Mouse (Mus musculus) heart, postnatal 0 days (tissue): ENCODE measurements around the gene Mthfr. TPM values are rescaled to one million over a fixed set of nuclear protein-coding genes. Genes with fewer than 3 reads are reported as not detected.

Experiments
- ATAC-seq: fragments of 200-750 bp; cut with Nextera tagmentation; 2 replicates; pipeline ENCODE4 v1.8.0; 2017; ENCODE audit warnings: low read depth, moderate number of reproducible peaks, moderate library complexity; ENCODE audit not compliant: insufficient read depth
- DNase-seq: peaks from one replicate; pipeline ENCODE4 v3.0.0-alpha.2; 2016; ENCODE audit warnings: low spot score
- H3K27ac ChIP-seq: fragments of 300-500 bp; sonication (generic); 2 replicates; pipeline ENCODE4 v1.5.1; 2014; ENCODE audit warnings: low read depth, mild to moderate bottlenecking
- H3K27me3 ChIP-seq: fragments of 300-500 bp; sonication (generic); 2 replicates; pipeline ENCODE4 v1.6.1; 2014; ENCODE audit warnings: low read length, mixed read lengths; ENCODE audit not compliant: control insufficient read depth, insufficient read depth
- H3K36me3 ChIP-seq: fragments of 300-500 bp; sonication (generic); replicated peaks from 2 replicates; pipeline ENCODE4 v1.6.1; 2014; ENCODE audit warnings: low read length, mixed read lengths; ENCODE audit not compliant: control insufficient read depth, insufficient read depth
- H3K4me1 ChIP-seq: fragments of 300-500 bp; sonication (generic); 2 replicates; pipeline ENCODE4 v1.6.1; 2014; ENCODE audit warnings: antibody characterized with exemption; ENCODE audit not compliant: control insufficient read depth, insufficient read depth
- H3K4me2 ChIP-seq: fragments of 300-500 bp; sonication (generic); 2 replicates; pipeline ENCODE4 v1.6.1; 2014; ENCODE audit warnings: low read depth, mild to moderate bottlenecking, low read length, moderate library complexity
- H3K4me3 ChIP-seq: fragments of 300-500 bp; sonication (generic); 2 replicates; pipeline ENCODE4 v1.5.1; 2014; ENCODE audit warnings: low read depth, low read length
- H3K9ac ChIP-seq: fragments of 300-500 bp; sonication (generic); replicated peaks from 2 replicates; pipeline ENCODE4 v1.6.1; 2014; ENCODE audit warnings: low read depth, low read length, mixed read lengths
- H3K9me3 ChIP-seq: fragments of 300-500 bp; sonication (generic); replicated peaks from 2 replicates; pipeline ENCODE4 v1.6.1; 2016; ENCODE audit warnings: low read length; ENCODE audit not compliant: control insufficient read depth
- CTCF ChIP-seq: IDR thresholded peaks from 2 replicates; pipeline ENCODE4 v1.5.1; 2016; ENCODE audit warnings: antibody characterized with exemption, control low read depth, low read depth
- EP300 ChIP-seq: IDR thresholded peaks from 2 replicates; pipeline ENCODE4 v1.6.1; 2016; ENCODE audit warnings: antibody characterized with exemption, low read depth
- WGBS: fragments of 180-500 bp; shearing (Covaris S2); extraction: QIAGEN DNeasy Blood & Tissue Kit; methylation state at CpG from one replicate; pipeline ENCODE4 v1.1.7; 2014; 5-methylcytosine and 5-hydroxymethylcytosine counted together
- polyA plus RNA-seq: library from polyadenylated mRNA; unstranded; fragments of >200 nt; fragmentation: Nextera tagmentation; extraction: Ambion mirVana; gene quantifications from 2 replicates; pipeline ENCODE4 v1.2.1, GENCODE M21; 2015
- total RNA-seq: library from RNA; depleted of rRNA; stranded (reverse); fragments of >200 nt; gene quantifications from 2 replicates; pipeline ENCODE4 v1.2.3, GENCODE M21; 2014; ENCODE audit warnings: low replicate concordance

Gene Mthfr
- total and polyA plus RNA-seq, 2 experiments from 2014 or later, result 6.3 to 37.6 TPM

- Histone ChIP-seq H3K4me3 (peak overlapping the region; percentile 18), H3K36me3 (peaks cover 18% of the 10 kb centered on the region), H3K27me3 (no peaks in the 10 kb centered on the region), H3K9ac (no peak overlapping the region), H3K27ac (0 out of 2 replicates have a peak overlapping the region, but pooled peaks have one; percentile 36), H3K4me2 (peak overlapping the region; percentile 4), H3K9me3 (no peaks in the 10 kb centered on the region), H3K4me1 (peaks cover 16% of the 10 kb centered on the region)
- no peak for ATAC-seq
- no peak for DNase-seq
- 43% methylated on average over 8 of the region's 8 CpGs for WGBS
- TF ChIP-seq EP300, result no peak
- no peak for TF ChIP-seq CTCF
These were observed 37.0 kb upstream of the Mthfr start for GRCm38 (mm10) chr4:148001866-148002265.

- Histone ChIP-seq H3K4me3 (no peak overlapping the region), H3K9ac (no peak overlapping the region), H3K4me2 (no peak overlapping the region), H3K36me3 (peaks cover 43% of the 10 kb centered on the region), H3K27ac (no peak overlapping the region), H3K9me3 (no peaks in the 10 kb centered on the region), H3K27me3 (no peaks in the 10 kb centered on the region), H3K4me1 (peaks cover 9% of the 10 kb centered on the region)
- ATAC-seq (no peak), DNase-seq (no peak)
- 65% methylated on average over 7 of the region's 7 CpGs for WGBS
- TF ChIP-seq EP300, result no peak
- no peak for TF ChIP-seq CTCF
These were observed 34.5 kb upstream of the Mthfr start for GRCm38 (mm10) chr4:148004361-148004760.

DNA sequence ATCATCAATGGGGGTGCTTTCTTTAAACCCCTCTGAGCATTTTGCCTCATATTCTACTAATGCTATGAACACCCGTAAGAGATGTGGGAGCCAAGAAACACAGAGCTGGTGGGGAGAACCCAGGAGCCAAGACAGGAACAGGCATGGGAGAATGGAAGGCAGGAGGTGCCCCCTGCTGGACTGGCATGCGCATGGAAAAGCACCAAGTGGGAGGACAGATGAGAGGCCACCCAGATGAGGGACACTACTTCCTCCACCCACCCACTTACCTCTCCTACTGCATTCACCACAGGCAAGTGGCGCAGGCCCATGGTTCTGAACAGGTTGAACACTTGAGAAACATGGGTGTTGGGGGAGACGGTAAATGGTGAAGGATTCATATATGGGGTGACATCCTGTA, 30.5 kb upstream of the Mthfr start:
- Histone ChIP-seq H3K4me3 (no peak overlapping the region), H3K9me3 (no peaks in the 10 kb centered on the region), H3K36me3 (peaks cover 84% of the 10 kb centered on the region), H3K27ac (no peak overlapping the region), H3K9ac (no peak overlapping the region), H3K4me1 (no peaks in the 10 kb centered on the region), H3K27me3 (no peaks in the 10 kb centered on the region), H3K4me2 (no peak overlapping the region)
- ATAC-seq (peak; percentile 48; the same call in 1 of the 2 replicates), DNase-seq (peak; percentile 67)
- TF ChIP-seq CTCF (peak; percentile 88), EP300 (no peak)
- 66% methylated on average over 4 of the region's 4 CpGs for WGBS

- H3K4me2 ChIP-seq, result no peak overlapping the region
- H3K27ac ChIP-seq, result no peak overlapping the region
- DNase-seq, result no peak
- ATAC-seq, result no peak
- no peak overlapping the region for H3K4me3 ChIP-seq
- no peaks in the 10 kb centered on the region for H3K4me1 ChIP-seq
- TF ChIP-seq EP300 (no peak), CTCF (no peak)
- H3K9me3 ChIP-seq, result no peaks in the 10 kb centered on the region
- H3K9ac ChIP-seq, result no peak overlapping the region
- 73% methylated on average over 2 of the region's 2 CpGs for WGBS
- H3K27me3 ChIP-seq, result no peaks in the 10 kb centered on the region
- peaks cover 96% of the 10 kb centered on the region for H3K36me3 ChIP-seq
These were observed 29.2 kb upstream of the Mthfr start for GRCm38 (mm10) chr4:148009641-148010040.

DNA sequence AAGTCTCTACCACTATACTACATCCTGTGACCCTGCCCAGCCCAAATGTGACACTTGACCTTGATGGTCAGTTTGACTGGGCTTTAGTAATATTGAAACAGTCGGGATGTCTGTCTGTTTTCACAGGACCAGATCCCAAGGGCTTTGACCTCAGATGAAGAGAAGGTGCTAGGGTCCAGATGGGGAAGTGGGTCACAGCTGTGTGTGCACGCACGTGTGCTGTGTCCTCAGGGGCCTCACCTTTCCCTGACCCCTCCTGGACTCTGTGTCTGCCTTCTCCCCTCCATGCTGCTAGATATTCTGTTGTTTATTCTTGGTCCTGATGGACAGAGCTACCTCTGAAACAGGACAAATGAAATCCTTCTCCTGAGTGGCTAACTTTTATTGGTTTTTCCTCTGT, 27.5 kb upstream of the Mthfr start:
- Histone ChIP-seq H3K4me1 (no peaks in the 10 kb centered on the region), H3K9me3 (no peaks in the 10 kb centered on the region), H3K4me2 (no peak overlapping the region), H3K36me3 (peaks cover 100% of the 10 kb centered on the region), H3K27ac (no peak overlapping the region), H3K4me3 (no peak overlapping the region), H3K9ac (no peak overlapping the region), H3K27me3 (no peaks in the 10 kb centered on the region)
- 72% methylated on average over 3 of the region's 3 CpGs for WGBS
- ATAC-seq (no peak), DNase-seq (no peak)
- no peak for TF ChIP-seq EP300
- no peak for TF ChIP-seq CTCF

DNA sequence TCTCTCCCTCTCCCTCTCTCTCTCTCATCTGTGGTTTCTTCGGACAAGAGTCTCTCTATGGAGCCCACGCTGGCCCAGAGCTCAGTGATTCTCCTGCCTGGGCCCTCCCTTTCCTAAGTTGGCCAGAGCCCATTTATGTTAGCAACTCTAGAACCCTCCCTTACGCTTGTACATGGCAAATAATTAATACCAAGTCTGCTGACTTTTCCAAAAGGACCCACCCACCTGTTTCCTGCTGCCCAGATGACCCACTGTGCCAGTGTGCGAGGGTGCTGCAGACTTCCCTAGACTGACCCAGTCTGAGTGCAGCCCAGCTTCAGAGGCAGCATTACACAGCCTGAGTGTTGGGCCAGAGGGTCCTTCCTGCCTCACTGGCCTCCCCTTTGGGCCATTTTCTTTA, 26.7 kb upstream of the Mthfr start:
- H3K4me1 ChIP-seq, result no peaks in the 10 kb centered on the region
- H3K4me2 ChIP-seq, result no peak overlapping the region
- no peak overlapping the region for H3K27ac ChIP-seq
- ATAC-seq (no peak), DNase-seq (no peak)
- no peaks in the 10 kb centered on the region for H3K27me3 ChIP-seq
- TF ChIP-seq EP300 (no peak), CTCF (no peak)
- H3K9ac ChIP-seq, result no peak overlapping the region
- peaks cover 100% of the 10 kb centered on the region for H3K36me3 ChIP-seq
- 95% methylated on average over 4 of the region's 4 CpGs for WGBS
- no peaks in the 10 kb centered on the region for H3K9me3 ChIP-seq
- no peak overlapping the region for H3K4me3 ChIP-seq
